Mouse (Mus musculus): ENCODE measurements around the gene Cdk5rap2. TPM values are rescaled to one million over a fixed set of nuclear protein-coding genes. Genes with fewer than 3 reads are reported as not detected.

The Cdk5rap2 gene
- polyA plus RNA-seq, 1 experiment from 2014 or later: 25.7 TPM

- no peaks in the 10 kb centered on the region for H3K27me3 ChIP-seq (ENCODE audit: control insufficient read depth, insufficient read depth, low read length)
- H3K4me3 ChIP-seq (ENCODE audit: low read depth, low read length): no peak overlapping the region
- H3K4me2 ChIP-seq (replicated peaks; ENCODE audit: low read depth, low read length): no peak overlapping the region
- WGBS: 72% methylated on average over 2 of the region's 2 CpGs
- no peaks in the 10 kb centered on the region for H3K4me1 ChIP-seq (ENCODE audit: control insufficient read depth, insufficient read depth, low read length)
- H3K9me3 ChIP-seq (ENCODE audit: control insufficient read depth, low read depth, low read length): no peaks in the 10 kb centered on the region
- no peak for ATAC-seq (ENCODE audit: insufficient number of reproducible peaks, insufficient read depth, low FRiP score, low read depth)
- H3K27ac ChIP-seq (ENCODE audit: low read length): no peak overlapping the region
- H3K36me3 ChIP-seq (ENCODE audit: control insufficient read depth, insufficient read depth, low read length): peaks cover 26% of the 10 kb centered on the region
- no peak overlapping the region for H3K9ac ChIP-seq (replicated peaks; ENCODE audit: low read depth, low read length)
These were observed 142.9 kb downstream of the Cdk5rap2 start for GRCm38 (mm10) chr4:70267213-70267906.

- no peak overlapping the region for H3K4me3 ChIP-seq (ENCODE audit: low read depth, low read length)
- H3K27ac ChIP-seq (ENCODE audit: low read length): no peak overlapping the region
- H3K36me3 ChIP-seq (ENCODE audit: control insufficient read depth, insufficient read depth, low read length): peaks cover 14% of the 10 kb centered on the region
- H3K4me1 ChIP-seq (ENCODE audit: control insufficient read depth, insufficient read depth, low read length): no peaks in the 10 kb centered on the region
- 0 out of 2 replicates have a peak, but pooled peaks have one; percentile 46 for ATAC-seq (ENCODE audit: insufficient number of reproducible peaks, insufficient read depth, low FRiP score, low read depth)
- 64% methylated on average over 6 of the region's 6 CpGs for WGBS
- H3K27me3 ChIP-seq (ENCODE audit: control insufficient read depth, insufficient read depth, low read length): no peaks in the 10 kb centered on the region
- no peak overlapping the region for H3K9ac ChIP-seq (replicated peaks; ENCODE audit: low read depth, low read length)
- no peaks in the 10 kb centered on the region for H3K9me3 ChIP-seq (ENCODE audit: control insufficient read depth, low read depth, low read length)
- no peak overlapping the region for H3K4me2 ChIP-seq (replicated peaks; ENCODE audit: low read depth, low read length)
These were observed 145.0 kb downstream of the Cdk5rap2 start for GRCm38 (mm10) chr4:70265248-70265647.

DNA sequence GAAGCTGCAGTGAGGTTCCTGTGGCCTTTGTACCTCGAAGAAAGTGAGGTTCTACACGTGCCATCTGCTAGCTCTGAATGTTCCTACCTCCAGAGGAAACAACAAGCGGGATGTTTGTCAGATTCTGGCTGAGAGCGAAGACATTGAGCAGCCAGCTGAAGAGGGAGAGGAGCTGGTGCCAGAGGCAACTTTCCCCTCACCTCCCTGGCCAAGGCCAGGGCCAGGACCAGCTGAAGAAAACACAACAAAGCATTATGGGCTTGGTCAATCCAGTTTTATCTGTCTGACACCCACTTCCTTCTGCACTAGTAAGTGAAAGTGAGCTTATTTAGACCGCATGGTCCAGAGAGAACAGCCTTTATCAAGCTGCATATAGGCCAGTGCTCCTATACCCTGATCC, 147.4 kb downstream of the Cdk5rap2 start:
- Histone ChIP-seq H3K4me2 (replicated peaks; ENCODE audit: low read depth, low read length) (no peak overlapping the region), H3K4me1 (ENCODE audit: control insufficient read depth, insufficient read depth, low read length) (no peaks in the 10 kb centered on the region), H3K36me3 (ENCODE audit: control insufficient read depth, insufficient read depth, low read length) (peaks cover 14% of the 10 kb centered on the region), H3K27ac (ENCODE audit: low read length) (no peak overlapping the region), H3K4me3 (ENCODE audit: low read depth, low read length) (no peak overlapping the region), H3K9me3 (ENCODE audit: control insufficient read depth, low read depth, low read length) (no peaks in the 10 kb centered on the region), H3K27me3 (ENCODE audit: control insufficient read depth, insufficient read depth, low read length) (no peaks in the 10 kb centered on the region), H3K9ac (replicated peaks; ENCODE audit: low read depth, low read length) (no peak overlapping the region)
- ATAC-seq (ENCODE audit: insufficient number of reproducible peaks, insufficient read depth, low FRiP score, low read depth): no peak
- WGBS: 81% methylated on average over 5 of the region's 5 CpGs

DNA sequence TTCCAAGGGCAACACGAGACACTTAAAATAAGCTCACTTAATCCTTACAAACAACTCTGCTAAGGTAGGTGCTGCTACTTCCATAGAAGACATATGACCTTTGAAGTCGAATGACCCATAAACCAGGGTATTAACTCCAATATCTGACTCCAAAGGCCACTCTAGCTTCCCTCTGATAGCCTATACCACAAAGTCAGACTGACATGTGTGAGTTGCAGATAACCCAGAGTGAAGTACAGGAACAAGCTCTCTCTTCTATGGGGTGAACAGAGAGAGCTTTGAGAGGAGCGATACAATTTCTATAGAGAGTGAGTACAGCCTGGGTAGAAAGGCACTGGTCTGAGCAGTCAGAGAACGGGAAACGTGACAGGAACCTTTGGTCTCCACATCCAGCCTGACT, 148.9 kb downstream of the Cdk5rap2 start:
- H3K27me3 ChIP-seq (ENCODE audit: control insufficient read depth, insufficient read depth, low read length): no peaks in the 10 kb centered on the region
- H3K4me1 ChIP-seq (ENCODE audit: control insufficient read depth, insufficient read depth, low read length): no peaks in the 10 kb centered on the region
- H3K36me3 ChIP-seq (ENCODE audit: control insufficient read depth, insufficient read depth, low read length): peaks cover 14% of the 10 kb centered on the region
- no peak for ATAC-seq (ENCODE audit: insufficient number of reproducible peaks, insufficient read depth, low FRiP score, low read depth)
- 79% methylated on average over 5 of the region's 5 CpGs for WGBS
- no peak overlapping the region for H3K4me3 ChIP-seq (ENCODE audit: low read depth, low read length)
- no peak overlapping the region for H3K4me2 ChIP-seq (replicated peaks; ENCODE audit: low read depth, low read length)
- H3K9me3 ChIP-seq (ENCODE audit: control insufficient read depth, low read depth, low read length): no peaks in the 10 kb centered on the region
- no peak overlapping the region for H3K27ac ChIP-seq (ENCODE audit: low read length)
- H3K9ac ChIP-seq (replicated peaks; ENCODE audit: low read depth, low read length): no peak overlapping the region

DNA sequence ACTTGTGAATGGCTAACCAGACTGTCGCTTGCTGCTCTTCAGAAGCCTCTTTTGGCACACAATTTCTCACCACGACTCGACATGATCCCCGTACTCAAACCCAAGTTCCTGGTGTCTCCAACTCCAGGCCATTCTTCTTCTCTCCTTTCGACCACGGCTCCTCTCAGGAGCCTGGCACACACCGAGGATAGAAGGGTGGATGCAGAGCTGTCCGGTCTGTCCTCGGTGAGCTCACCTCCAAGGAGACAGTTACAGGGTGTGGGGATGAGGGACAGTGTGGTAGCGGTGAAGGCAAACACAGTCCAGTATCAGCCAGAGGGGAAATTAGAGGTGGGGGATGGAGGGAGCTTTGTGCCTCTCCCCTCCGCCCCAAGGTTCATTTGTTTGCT, 149.8 kb downstream of the Cdk5rap2 start:
- H3K4me3 ChIP-seq (ENCODE audit: low read depth, low read length): no peak overlapping the region
- no peak for ATAC-seq (ENCODE audit: insufficient number of reproducible peaks, insufficient read depth, low FRiP score, low read depth)
- 89% methylated on average over 11 of the region's 11 CpGs for WGBS
- H3K9me3 ChIP-seq (ENCODE audit: control insufficient read depth, low read depth, low read length): no peaks in the 10 kb centered on the region
- H3K4me1 ChIP-seq (ENCODE audit: control insufficient read depth, insufficient read depth, low read length): no peaks in the 10 kb centered on the region
- H3K27me3 ChIP-seq (ENCODE audit: control insufficient read depth, insufficient read depth, low read length): no peaks in the 10 kb centered on the region
- H3K9ac ChIP-seq (replicated peaks; ENCODE audit: low read depth, low read length): no peak overlapping the region
- H3K4me2 ChIP-seq (replicated peaks; ENCODE audit: low read depth, low read length): no peak overlapping the region
- H3K27ac ChIP-seq (ENCODE audit: low read length): no peak overlapping the region
- H3K36me3 ChIP-seq (ENCODE audit: control insufficient read depth, insufficient read depth, low read length): peaks cover 13% of the 10 kb centered on the region; the same call in 1 of the 2 replicates

DNA sequence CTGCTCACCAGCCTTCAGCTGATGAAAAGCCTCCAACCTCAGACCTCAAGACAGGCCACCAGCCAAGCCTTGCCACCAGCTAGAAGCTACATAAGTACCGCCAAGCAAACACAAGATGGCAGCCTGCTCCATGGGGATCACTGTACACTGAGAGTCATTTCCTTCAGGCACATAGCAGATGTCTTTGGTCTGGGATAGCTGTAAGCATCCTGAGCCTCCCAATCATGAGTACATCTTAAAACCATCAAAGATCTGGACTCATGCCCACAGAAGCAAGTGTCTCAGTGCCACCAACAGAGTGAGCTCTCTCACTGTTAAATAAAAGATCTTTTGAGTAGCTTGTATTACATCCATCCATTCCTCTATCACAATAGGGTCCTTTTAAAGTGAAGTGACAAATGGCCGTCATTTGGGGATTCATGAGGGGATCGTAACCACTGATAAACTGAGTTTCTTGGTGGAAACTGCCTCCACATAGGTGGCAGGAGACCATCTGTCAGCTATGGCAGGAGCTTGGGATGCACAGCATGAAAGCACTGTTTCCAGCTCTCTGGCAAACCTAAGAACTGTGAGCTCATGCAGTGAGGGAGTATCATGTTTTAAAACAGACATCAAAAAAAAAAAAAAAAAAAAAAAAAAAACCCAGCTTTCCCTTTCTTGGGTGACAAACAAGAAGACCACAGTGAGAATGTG, 150.4 kb downstream of the Cdk5rap2 start:
- 78% methylated on average over 3 of the region's 3 CpGs for WGBS
- ATAC-seq (ENCODE audit: insufficient number of reproducible peaks, insufficient read depth, low FRiP score, low read depth): no peak

GRCm38 (mm10) chr4:70258826-70259225, 151.4 kb downstream of the Cdk5rap2 start:
- Histone ChIP-seq H3K4me3 (ENCODE audit: low read depth, low read length) (no peak overlapping the region), H3K36me3 (ENCODE audit: control insufficient read depth, insufficient read depth, low read length) (peaks cover 17% of the 10 kb centered on the region; the same call in 1 of the 2 replicates), H3K9me3 (ENCODE audit: control insufficient read depth, low read depth, low read length) (no peaks in the 10 kb centered on the region), H3K4me2 (replicated peaks; ENCODE audit: low read depth, low read length) (no peak overlapping the region), H3K27ac (ENCODE audit: low read length) (no peak overlapping the region), H3K27me3 (ENCODE audit: control insufficient read depth, insufficient read depth, low read length) (no peaks in the 10 kb centered on the region), H3K4me1 (ENCODE audit: control insufficient read depth, insufficient read depth, low read length) (no peaks in the 10 kb centered on the region), H3K9ac (replicated peaks; ENCODE audit: low read depth, low read length) (no peak overlapping the region)
- 79% methylated on average over 9 of the region's 9 CpGs for WGBS
- ATAC-seq (ENCODE audit: insufficient number of reproducible peaks, insufficient read depth, low FRiP score, low read depth): no peak

More for the DNA sequence above, 150.4 kb downstream of the Cdk5rap2 start:
- Histone ChIP-seq H3K4me2 (replicated peaks; ENCODE audit: low read depth, low read length) (no peak overlapping the region), H3K9me3 (ENCODE audit: control insufficient read depth, low read depth, low read length) (no peaks in the 10 kb centered on the region), H3K27me3 (ENCODE audit: control insufficient read depth, insufficient read depth, low read length) (no peaks in the 10 kb centered on the region), H3K27ac (ENCODE audit: low read length) (no peak overlapping the region), H3K4me3 (ENCODE audit: low read depth, low read length) (no peak overlapping the region), H3K9ac (replicated peaks; ENCODE audit: low read depth, low read length) (no peak overlapping the region), H3K4me1 (ENCODE audit: control insufficient read depth, insufficient read depth, low read length) (no peaks in the 10 kb centered on the region), H3K36me3 (ENCODE audit: control insufficient read depth, insufficient read depth, low read length) (peaks cover 13% of the 10 kb centered on the region; the same call in 1 of the 2 replicates)

DNA sequence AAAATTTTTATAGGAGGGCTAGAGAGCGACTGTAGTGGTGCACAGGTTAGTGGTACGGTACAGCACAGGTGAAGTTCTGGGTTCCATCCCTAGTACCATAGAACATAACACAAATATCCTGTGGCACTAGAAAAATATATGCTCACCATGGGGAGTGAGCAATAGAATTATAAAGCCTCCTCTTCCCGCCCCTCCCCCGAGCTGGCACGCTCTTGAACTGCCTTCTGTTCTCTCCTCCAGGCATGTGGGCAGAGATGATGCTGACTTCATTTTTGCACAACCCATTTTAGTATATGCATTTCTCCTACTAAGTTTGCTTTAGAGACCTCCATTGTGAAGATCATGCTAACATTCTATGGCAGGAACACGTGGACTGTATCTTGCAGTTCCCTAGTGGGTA, 152.0 kb downstream of the Cdk5rap2 start:
- ATAC-seq (ENCODE audit: insufficient number of reproducible peaks, insufficient read depth, low FRiP score, low read depth): no peak
- Histone ChIP-seq H3K4me3 (ENCODE audit: low read depth, low read length) (no peak overlapping the region), H3K27me3 (ENCODE audit: control insufficient read depth, insufficient read depth, low read length) (no peaks in the 10 kb centered on the region), H3K4me1 (ENCODE audit: control insufficient read depth, insufficient read depth, low read length) (no peaks in the 10 kb centered on the region), H3K36me3 (ENCODE audit: control insufficient read depth, insufficient read depth, low read length) (peaks cover 14% of the 10 kb centered on the region; the same call in 1 of the 2 replicates), H3K27ac (ENCODE audit: low read length) (no peak overlapping the region), H3K9ac (replicated peaks; ENCODE audit: low read depth, low read length) (no peak overlapping the region), H3K9me3 (ENCODE audit: control insufficient read depth, low read depth, low read length) (no peaks in the 10 kb centered on the region), H3K4me2 (replicated peaks; ENCODE audit: low read depth, low read length) (no peak overlapping the region)
- 94% methylated on average over 6 of the region's 6 CpGs for WGBS

Measured in stomach, embryonic 14.5 days (tissue).